Mouse (Mus musculus): Measurements from ENCODE around the gene Iqcf4. TPM values are rescaled to one million over a fixed set of nuclear protein-coding genes. Genes with fewer than 3 reads are reported as not detected.
"Not testable (repeated sequence)": the region's sequence is repeated elsewhere in the genome, so short reads cannot be mapped to it uniquely, and the experiment has no call there.

Iqcf4 gene
- not detected in 2 replicates for total RNA-seq (2017)

DNA sequence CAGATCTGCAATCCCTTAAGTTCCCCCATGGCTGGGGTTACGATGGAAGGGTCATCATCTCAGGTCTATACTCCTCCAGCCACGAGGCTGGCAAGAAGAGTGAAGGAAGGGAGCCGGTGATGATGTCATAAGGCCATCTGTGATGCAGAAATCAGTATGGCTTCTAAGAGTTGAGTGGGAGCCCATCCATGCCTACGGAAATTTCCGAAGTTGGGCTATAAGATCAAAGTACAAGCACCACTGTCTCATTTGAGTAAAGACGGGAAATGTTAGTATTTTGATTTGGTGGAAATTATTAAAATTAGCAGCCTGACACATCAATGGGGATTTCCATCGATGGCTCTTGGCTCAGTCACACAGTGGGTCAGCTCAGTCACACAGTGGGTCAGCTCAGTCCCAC, at the start of gene Iqcf4:
Gene Iqcf4 (minus strand): TSS at position 101 of the 400 bp plus-strand sequence.
- no peak for ATAC-seq (replicated peaks in 1 of 2; ENCODE audit: insufficient read depth in 1 of 2, low FRiP score in 2 of 2, low TSS enrichment in 1 of 2, low read depth in 1 of 2, poor library complexity in 2 of 2, severe bottlenecking in 2 of 2)

DNA sequence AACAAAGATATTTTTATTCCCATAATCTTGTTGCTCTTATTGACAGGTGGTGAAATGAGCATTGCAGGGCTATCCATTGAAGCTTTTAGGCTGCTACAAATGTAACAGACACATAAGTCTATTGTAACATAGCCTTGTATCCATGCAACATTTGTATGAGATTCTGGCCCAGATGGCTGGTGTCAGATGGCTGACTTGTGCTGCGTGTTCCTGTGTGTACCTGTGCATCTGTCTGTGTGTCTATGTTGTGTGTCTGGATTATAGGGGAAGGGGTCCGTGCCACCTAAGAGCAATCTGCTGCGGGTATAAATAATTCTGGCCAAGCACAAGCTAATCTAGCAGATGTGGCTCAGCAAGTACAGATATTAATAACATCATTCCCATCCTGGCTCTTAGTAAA, 46.7 kb upstream of the Iqcf4 start:
- ATAC-seq (replicated peaks in 1 of 2; ENCODE audit: insufficient read depth in 1 of 2, low FRiP score in 2 of 2, low TSS enrichment in 1 of 2, low read depth in 1 of 2, poor library complexity in 2 of 2, severe bottlenecking in 2 of 2), result no peak

DNA sequence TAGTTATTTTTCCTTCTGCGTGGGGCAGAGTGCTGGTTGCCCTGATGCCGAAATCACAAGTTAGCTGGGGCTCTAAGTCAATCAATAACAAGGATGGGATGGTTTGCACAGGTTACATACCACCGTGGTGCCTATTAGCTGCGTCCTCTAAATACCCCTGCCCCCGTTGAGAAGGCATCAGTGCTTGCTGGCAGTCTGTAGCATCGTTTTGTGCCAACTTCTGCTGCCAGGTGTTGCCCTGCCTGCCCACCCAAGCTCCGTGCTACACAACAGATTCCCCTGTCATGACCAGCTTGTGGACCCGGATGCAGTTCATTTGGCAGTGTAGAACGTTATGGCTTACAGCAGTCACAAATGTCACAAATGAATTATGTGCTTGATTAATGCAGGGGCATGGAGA, 45.5 kb upstream of the Iqcf4 start:
- no peak for ATAC-seq (replicated peaks in 1 of 2; ENCODE audit: insufficient read depth in 1 of 2, low FRiP score in 2 of 2, low TSS enrichment in 1 of 2, low read depth in 1 of 2, poor library complexity in 2 of 2, severe bottlenecking in 2 of 2)

DNA sequence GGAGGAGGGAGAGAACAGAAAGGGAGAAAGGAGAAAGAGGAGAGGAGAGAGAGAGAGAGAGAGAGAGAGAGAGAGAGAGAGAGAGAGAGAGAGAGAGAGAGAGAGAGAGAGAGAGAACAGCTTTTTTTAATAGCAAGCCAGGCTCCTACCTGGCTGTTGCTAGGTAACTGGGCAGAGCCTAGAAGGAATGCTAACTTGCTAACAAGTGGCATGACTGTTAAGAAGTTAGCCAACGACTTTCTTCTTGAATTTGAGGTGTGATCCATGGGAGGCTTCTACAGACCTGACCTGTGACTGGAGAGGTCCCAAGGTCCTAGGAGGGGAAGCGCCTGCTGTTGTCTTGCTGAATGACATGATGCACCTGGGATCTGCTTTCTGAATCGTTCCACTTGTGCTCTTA, 43.8 kb upstream of the Iqcf4 start:
- ATAC-seq (replicated peaks in 1 of 2; ENCODE audit: insufficient read depth in 1 of 2, low FRiP score in 2 of 2, low TSS enrichment in 1 of 2, low read depth in 1 of 2, poor library complexity in 2 of 2, severe bottlenecking in 2 of 2), result no peak

DNA sequence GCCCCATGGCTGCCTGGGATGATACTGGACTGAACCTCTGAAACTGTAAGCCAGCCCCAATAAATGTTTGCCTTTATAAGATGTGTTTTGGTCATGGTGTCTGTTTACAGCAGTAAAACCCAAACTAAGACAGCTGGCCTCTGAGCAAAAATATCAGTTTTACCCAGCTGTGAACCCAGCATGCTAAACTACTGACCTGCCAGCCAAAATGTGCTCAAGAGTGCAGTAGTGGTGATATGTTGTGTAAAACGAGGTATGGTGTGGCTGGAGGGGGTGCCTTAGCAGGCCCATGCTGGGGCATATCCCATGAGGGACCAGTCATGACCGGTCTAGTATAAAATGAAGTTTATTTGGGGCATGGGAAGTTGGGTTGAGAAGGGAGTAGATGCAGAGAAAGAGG, 43.2 kb upstream of the Iqcf4 start:
- no peak for ATAC-seq (replicated peaks in 1 of 2; ENCODE audit: insufficient read depth in 1 of 2, low FRiP score in 2 of 2, low TSS enrichment in 1 of 2, low read depth in 1 of 2, poor library complexity in 2 of 2, severe bottlenecking in 2 of 2)

DNA sequence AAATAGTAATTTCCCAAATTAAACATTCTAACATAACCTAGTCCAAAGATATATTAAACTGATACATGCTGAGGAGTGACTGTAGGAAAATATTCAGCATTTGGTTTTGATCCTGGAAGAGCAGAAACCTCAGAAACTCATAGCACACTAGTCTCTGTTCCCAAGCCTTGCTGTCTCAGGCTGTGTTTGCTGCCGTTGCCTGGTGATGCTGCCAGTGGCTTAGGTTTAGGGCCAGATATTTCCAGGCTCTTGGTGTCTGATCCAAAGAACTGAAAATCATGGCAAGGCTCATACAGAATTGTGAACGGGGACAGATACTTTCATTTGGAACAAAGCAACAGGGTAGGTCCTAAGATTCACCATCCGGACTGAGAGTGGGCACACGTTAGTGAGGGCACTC, 39.9 kb upstream of the Iqcf4 start:
- ATAC-seq (replicated peaks in 1 of 2; ENCODE audit: insufficient read depth in 1 of 2, low FRiP score in 2 of 2, low TSS enrichment in 1 of 2, low read depth in 1 of 2, poor library complexity in 2 of 2, severe bottlenecking in 2 of 2), result no peak

DNA sequence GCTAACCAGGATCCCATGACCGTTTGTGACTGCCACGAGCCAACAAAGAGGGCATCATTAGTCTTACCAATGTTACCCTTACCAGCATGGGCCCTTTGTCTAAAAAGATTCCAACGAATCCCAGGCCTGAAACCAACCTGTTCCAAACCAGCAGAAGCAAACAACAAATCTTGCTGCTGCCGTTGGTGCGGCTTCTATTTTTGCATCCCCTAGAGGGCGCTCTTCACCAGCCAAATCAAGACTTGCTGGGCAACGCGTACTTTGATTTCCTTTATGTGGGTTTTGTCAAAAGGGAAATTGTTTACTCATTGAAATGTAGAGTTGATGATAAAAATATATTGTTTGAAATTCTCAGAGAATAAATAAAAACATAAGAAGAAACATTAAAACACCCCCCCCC, 29.8 kb upstream of the Iqcf4 start:
- no peak for ATAC-seq (replicated peaks in 1 of 2; ENCODE audit: insufficient read depth in 1 of 2, low FRiP score in 2 of 2, low TSS enrichment in 1 of 2, low read depth in 1 of 2, poor library complexity in 2 of 2, severe bottlenecking in 2 of 2)

DNA sequence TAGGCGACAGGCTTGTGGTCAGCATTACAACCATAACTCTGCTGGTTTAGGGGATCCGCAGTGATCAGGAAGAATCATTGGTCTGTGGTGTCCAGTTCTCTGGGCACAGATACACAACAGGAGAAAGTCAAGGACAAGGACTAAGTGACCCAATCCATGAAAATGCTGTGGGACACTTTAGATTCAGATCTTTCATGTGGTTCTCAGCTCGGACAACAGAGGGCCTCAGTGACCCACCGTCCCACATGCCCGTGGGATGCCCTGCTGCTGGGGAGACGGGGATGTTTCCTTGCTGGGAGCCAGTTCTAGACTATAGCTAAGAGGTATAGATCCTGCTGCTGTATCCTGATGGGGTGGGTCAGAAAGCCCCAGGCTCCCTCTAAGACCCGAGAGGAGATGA, 27.7 kb upstream of the Iqcf4 start:
- no peak for ATAC-seq (replicated peaks in 1 of 2; ENCODE audit: insufficient read depth in 1 of 2, low FRiP score in 2 of 2, low TSS enrichment in 1 of 2, low read depth in 1 of 2, poor library complexity in 2 of 2, severe bottlenecking in 2 of 2)

DNA sequence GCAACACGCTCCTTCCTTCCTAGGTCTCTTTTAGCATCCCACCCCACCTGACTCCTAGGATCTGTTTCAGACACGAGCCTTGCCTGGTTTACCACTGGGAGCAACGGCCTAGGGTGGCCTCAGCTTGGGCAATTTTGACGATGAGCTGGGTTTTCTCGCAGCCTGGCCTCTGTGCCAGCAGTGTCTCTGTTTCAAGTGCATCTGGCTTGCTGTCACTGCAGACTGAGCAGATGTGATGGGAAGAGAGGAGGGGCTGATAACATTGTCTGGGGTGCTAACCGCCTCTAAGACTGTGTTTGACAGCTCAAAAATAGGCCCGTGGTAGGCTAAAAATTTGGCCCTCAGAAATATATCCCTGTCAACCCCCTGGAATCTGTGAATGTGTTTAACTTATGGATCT, 25.0 kb upstream of the Iqcf4 start:
- ATAC-seq (replicated peaks in 1 of 2; ENCODE audit: insufficient read depth in 1 of 2, low FRiP score in 2 of 2, low TSS enrichment in 1 of 2, low read depth in 1 of 2, poor library complexity in 2 of 2, severe bottlenecking in 2 of 2), result no peak

DNA sequence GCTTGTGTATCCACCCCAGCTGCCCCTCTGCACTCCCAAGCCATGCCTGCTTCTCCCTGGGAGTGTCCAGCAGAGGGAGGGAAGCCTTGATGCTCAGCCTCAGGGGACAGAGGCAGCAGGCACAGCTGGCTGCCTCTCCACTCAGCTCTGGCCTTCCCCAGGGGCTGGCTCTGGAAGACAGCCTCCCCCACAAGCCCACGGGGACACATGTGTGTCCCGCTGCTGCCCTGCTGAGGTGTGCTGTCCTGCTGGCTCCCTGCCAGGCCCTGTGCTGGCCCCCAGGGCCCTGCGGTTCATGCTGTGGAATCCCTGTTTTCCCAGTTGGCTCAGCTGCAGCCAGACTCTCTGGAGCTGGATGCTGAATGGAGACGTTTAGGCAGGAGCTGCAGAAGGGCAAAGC, 24.6 kb upstream of the Iqcf4 start:
- ATAC-seq (replicated peaks in 1 of 2; ENCODE audit: insufficient read depth in 1 of 2, low FRiP score in 2 of 2, low TSS enrichment in 1 of 2, low read depth in 1 of 2, poor library complexity in 2 of 2, severe bottlenecking in 2 of 2), result not testable (repeated sequence)

- no peak for ATAC-seq (replicated peaks in 1 of 2; ENCODE audit: insufficient read depth in 1 of 2, low FRiP score in 2 of 2, low TSS enrichment in 1 of 2, low read depth in 1 of 2, poor library complexity in 2 of 2, severe bottlenecking in 2 of 2)
Measured at GRCm38 (mm10) chr9:106592158-106592557, 21.4 kb upstream of the Iqcf4 start.

DNA sequence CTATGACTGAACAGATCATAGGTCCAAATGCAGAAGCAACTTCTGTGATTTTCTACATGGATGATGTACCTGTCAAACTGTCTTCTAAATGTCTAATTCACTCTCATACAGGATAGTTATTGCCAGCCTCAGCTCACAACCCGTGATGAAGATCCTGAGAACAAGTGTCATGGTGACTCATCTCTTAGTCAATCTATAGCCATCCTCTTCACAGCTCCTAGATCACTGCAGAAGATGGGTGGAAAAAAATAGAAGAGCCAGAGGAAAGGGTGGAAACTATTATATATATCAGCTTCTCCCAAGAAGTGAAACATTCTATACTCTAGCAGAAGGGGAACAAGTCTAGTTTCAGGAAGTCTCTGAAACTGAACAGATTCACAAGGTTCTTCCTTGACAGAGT, 11.8 kb upstream of the Iqcf4 start:
- no peak for ATAC-seq (replicated peaks in 1 of 2; ENCODE audit: insufficient read depth in 1 of 2, low FRiP score in 2 of 2, low TSS enrichment in 1 of 2, low read depth in 1 of 2, poor library complexity in 2 of 2, severe bottlenecking in 2 of 2)

DNA sequence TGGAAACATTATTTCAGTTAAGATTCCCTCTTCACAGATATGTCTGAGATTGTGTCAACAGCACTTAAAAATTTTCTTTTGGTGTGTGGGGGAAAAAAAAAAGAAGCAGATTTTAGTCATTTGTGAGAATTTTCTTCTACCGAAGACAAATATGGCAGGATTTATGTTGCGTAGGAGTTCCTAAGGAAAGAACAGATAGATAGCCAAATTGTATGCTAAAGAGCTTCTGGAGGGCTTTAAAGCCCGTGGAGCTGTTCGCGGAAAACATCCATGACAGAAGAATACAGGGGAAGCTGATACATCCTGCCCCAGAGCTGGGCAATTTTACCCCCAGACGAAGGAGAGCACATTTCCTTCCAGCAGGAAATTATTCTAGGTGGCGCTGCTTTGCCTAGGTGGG, 9.2 kb upstream of the Iqcf4 start:
- no peak for ATAC-seq (replicated peaks in 1 of 2; ENCODE audit: insufficient read depth in 1 of 2, low FRiP score in 2 of 2, low TSS enrichment in 1 of 2, low read depth in 1 of 2, poor library complexity in 2 of 2, severe bottlenecking in 2 of 2)

GRCm38 (mm10) chr9:106576112-106576511, 5.3 kb upstream of the Iqcf4 start:
- no peak for ATAC-seq (replicated peaks in 1 of 2; ENCODE audit: insufficient read depth in 1 of 2, low FRiP score in 2 of 2, low TSS enrichment in 1 of 2, low read depth in 1 of 2, poor library complexity in 2 of 2, severe bottlenecking in 2 of 2)

DNA sequence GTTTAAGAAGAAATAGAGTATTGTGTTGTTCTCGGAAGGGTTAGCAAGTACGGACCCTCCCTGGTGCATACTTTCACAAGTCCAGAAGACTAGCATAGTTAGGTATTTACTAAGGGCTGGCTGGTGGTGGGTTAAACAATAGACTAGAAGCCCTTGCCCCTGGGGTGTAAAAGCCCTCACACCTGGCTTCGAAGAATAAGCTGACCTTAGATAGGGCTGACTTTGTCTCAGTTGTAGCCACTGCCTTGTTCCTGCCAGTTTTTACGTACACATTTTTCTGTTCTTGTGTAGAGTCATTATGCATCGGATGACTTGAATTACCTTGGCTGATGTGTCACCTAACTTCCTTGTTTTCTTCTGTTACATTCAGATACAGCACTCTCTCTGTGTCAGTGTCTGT, 2.6 kb upstream of the Iqcf4 start:
- ATAC-seq (replicated peaks in 1 of 2; ENCODE audit: insufficient read depth in 1 of 2, low FRiP score in 2 of 2, low TSS enrichment in 1 of 2, low read depth in 1 of 2, poor library complexity in 2 of 2, severe bottlenecking in 2 of 2), result no peak

DNA sequence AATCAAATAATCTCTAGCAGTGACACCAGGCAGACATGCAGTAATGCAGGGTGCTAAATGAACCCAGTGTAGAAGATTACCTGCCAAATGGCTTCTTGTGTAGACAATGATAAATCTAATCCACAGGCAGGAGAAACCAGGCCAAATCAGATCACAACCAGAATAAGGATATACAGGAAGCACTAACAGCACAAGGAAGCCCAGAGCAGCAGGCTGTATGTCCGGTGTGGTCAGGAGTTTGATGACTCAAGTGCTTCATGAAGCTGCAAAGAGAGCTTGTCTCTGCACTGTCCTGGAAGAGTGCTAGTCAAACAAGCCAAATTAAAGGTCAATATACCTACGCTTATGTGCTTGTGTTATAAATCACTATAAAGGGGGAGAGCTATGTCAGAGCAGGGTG, 1.4 kb upstream of the Iqcf4 start:
- no peak for ATAC-seq (replicated peaks in 1 of 2; ENCODE audit: insufficient read depth in 1 of 2, low FRiP score in 2 of 2, low TSS enrichment in 1 of 2, low read depth in 1 of 2, poor library complexity in 2 of 2, severe bottlenecking in 2 of 2)

GRCm38 (mm10) chr9:106566437-106566836, 4.4 kb downstream of the Iqcf4 start:
- ATAC-seq (replicated peaks in 1 of 2; ENCODE audit: insufficient read depth in 1 of 2, low FRiP score in 2 of 2, low TSS enrichment in 1 of 2, low read depth in 1 of 2, poor library complexity in 2 of 2, severe bottlenecking in 2 of 2), result peak in 1 of 2 experiments; percentile 21; a peak in 1 of 4 replicates

GRCm38 (mm10) chr9:106564025-106564424, 6.8 kb downstream of the Iqcf4 start:
- ATAC-seq (replicated peaks in 1 of 2; ENCODE audit: insufficient read depth in 1 of 2, low FRiP score in 2 of 2, low TSS enrichment in 1 of 2, low read depth in 1 of 2, poor library complexity in 2 of 2, severe bottlenecking in 2 of 2), result no peak

- no peak for ATAC-seq (replicated peaks in 1 of 2; ENCODE audit: insufficient read depth in 1 of 2, low FRiP score in 2 of 2, low TSS enrichment in 1 of 2, low read depth in 1 of 2, poor library complexity in 2 of 2, severe bottlenecking in 2 of 2)
Measured at GRCm38 (mm10) chr9:106562291-106562690, 8.5 kb downstream of the Iqcf4 start.

DNA sequence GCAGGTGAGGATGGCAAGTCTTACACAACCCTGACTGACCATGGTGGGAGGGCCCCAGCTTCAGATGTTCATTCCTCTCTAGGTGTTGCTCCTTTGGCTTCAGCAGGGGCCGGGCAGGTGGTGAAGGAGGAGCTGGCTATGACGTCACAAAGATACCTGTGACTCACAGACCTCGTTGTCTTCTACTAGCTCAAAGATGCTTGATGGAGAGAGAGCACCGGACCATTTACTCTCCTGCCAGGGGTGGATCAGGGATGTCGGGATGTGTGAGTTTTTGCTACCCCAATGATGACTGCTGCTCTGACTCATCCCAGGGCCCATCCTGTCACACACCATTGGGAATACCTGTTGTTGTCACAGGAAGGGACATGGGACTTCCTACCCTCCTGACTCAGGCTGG, 9.3 kb downstream of the Iqcf4 start, which contains the start of gene Iqcf3:
Gene Iqcf3 (minus strand): TSS at position 101 of the 400 bp plus-strand sequence.
- ATAC-seq (replicated peaks in 1 of 2; ENCODE audit: insufficient read depth in 1 of 2, low FRiP score in 2 of 2, low TSS enrichment in 1 of 2, low read depth in 1 of 2, poor library complexity in 2 of 2, severe bottlenecking in 2 of 2), result no peak

Measured in hematopoietic stem cell, adult 5-6 weeks (primary cell).